Mouse (Mus musculus) kidney, embryonic 14.5 days (tissue): ENCODE data around the gene Arhgap21. TPM values are rescaled to one million over a fixed set of nuclear protein-coding genes. Genes with fewer than 3 reads are reported as not detected.

Experiments
- ATAC-seq: fragments of 200-750 bp; cut with Nextera tagmentation; 2 replicates; pipeline ENCODE4 v1.8.0; 2017; ENCODE audit warnings: moderate number of reproducible peaks, mild to moderate bottlenecking, moderate TSS enrichment, moderate library complexity; ENCODE audit not compliant: low FRiP score, low TSS enrichment
- H3K27ac ChIP-seq: fragments of 300-500 bp; sonication (generic); 2 replicates; pipeline ENCODE4 v1.5.1; 2014; ENCODE audit warnings: low read depth, mild to moderate bottlenecking, low read length, moderate library complexity, mixed read lengths
- H3K27me3 ChIP-seq: fragments of 300-500 bp; sonication (generic); 2 replicates; pipeline ENCODE4 v1.6.1; 2014; ENCODE audit warnings: mild to moderate bottlenecking, low read length; ENCODE audit not compliant: control insufficient read depth, insufficient read depth
- H3K36me3 ChIP-seq: fragments of 300-500 bp; sonication (generic); 2 replicates; pipeline ENCODE4 v1.6.1; 2014; ENCODE audit warnings: low read length, mixed read lengths; ENCODE audit not compliant: control insufficient read depth, insufficient read depth
- H3K4me1 ChIP-seq: fragments of 300-500 bp; sonication (generic); 2 replicates; pipeline ENCODE4 v1.6.1; 2014; ENCODE audit warnings: low read length, mixed read lengths; ENCODE audit not compliant: control insufficient read depth, insufficient read depth
- H3K4me2 ChIP-seq: fragments of 300-500 bp; sonication (generic); replicated peaks from 2 replicates; pipeline ENCODE4 v1.6.1; 2014; ENCODE audit warnings: low read depth, mild to moderate bottlenecking, low read length
- H3K4me3 ChIP-seq: fragments of 300-500 bp; sonication (generic); 2 replicates; pipeline ENCODE4 v1.5.1; 2014; ENCODE audit warnings: mild to moderate bottlenecking, low read length
- H3K9ac ChIP-seq: fragments of 300-500 bp; sonication (generic); 2 replicates; pipeline ENCODE4 v1.6.1; 2014; ENCODE audit warnings: low read depth, mild to moderate bottlenecking, low read length, moderate library complexity
- H3K9me3 ChIP-seq: fragments of 300-500 bp; sonication (generic); 2 replicates; pipeline ENCODE4 v1.6.1; 2016; ENCODE audit warnings: low read length; ENCODE audit not compliant: control insufficient read depth
- WGBS: fragments of 180-500 bp; shearing (Covaris S2); extraction: QIAGEN DNeasy Blood & Tissue Kit; methylation state at CpG from one replicate; pipeline ENCODE4 v1.1.7; 2014; 5-methylcytosine and 5-hydroxymethylcytosine counted together
- polyA plus RNA-seq: library from polyadenylated mRNA; unstranded; fragments of >200 nt; fragmentation: Nextera tagmentation; extraction: Ambion mirVana; gene quantifications from 2 replicates; pipeline ENCODE4 v1.2.1, GENCODE M21; 2014

Arhgap21 gene
- polyA plus RNA-seq, 1 experiment from 2014 or later = 15.9 TPM

DNA sequence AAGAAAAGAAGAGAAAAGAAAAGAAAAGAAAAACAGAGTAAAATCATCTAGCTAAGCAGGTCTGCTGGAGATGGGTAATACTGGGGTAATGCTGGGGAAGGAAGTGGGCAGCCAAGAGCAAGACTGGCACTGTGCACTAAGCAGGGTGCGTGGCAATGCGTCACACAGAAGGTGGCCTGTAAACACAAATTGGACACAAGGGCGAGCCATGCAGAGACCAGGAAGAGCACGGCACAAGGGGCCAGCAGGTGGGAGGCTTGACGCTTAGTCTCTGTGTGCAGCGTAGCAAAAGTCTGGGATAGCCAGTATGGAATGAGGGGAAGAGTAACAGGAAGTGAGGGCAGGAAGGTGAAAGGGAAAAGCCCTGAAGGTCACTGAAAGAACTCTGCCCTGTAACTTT is 6.9 kb downstream of the Arhgap21 start:
- Histone ChIP-seq H3K4me1 (peaks cover 21% of the 10 kb centered on the region), H3K9me3 (no peaks in the 10 kb centered on the region), H3K4me3 (no peak overlapping the region), H3K9ac (no peak overlapping the region), H3K27me3 (no peaks in the 10 kb centered on the region), H3K27ac (no peak overlapping the region), H3K4me2 (no peak overlapping the region), H3K36me3 (no peaks in the 10 kb centered on the region)
- ATAC-seq = no peak
- 57% methylated on average over 6 of the region's 6 CpGs for WGBS

- Histone ChIP-seq H3K27ac (no peak overlapping the region), H3K27me3 (no peaks in the 10 kb centered on the region), H3K4me1 (peaks cover 17% of the 10 kb centered on the region), H3K9me3 (no peaks in the 10 kb centered on the region), H3K4me3 (no peak overlapping the region), H3K4me2 (no peak overlapping the region), H3K36me3 (no peaks in the 10 kb centered on the region), H3K9ac (no peak overlapping the region)
- WGBS = 74% methylated on average over 8 of the region's 8 CpGs
- no peak for ATAC-seq
These were observed 7.4 kb downstream of the Arhgap21 start for GRCm38 (mm10) chr2:20961295-20961694.

DNA sequence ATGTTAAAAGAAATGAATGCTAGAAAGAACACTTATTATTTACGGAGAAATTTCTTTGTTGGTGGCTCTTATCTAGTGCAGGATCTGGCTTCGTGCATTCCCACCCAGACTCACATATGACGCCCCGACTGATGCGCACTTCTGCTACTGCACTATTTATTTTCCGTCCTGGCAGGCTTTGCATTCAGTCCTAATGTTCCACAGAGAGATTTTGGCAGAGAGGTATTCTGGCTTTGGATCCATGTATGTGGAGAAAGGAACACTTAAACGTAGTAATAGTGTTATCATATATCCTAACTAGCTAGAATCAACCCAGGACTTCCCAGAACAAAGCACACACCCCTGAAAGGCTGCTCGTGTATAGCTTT is 8.0 kb downstream of the Arhgap21 start:
- 86% methylated on average over 8 of the region's 8 CpGs for WGBS

GRCm38 (mm10) chr2:20959906-20960667 is 8.6 kb downstream of the Arhgap21 start:
- no peaks in the 10 kb centered on the region for H3K27me3 ChIP-seq
- no peak overlapping the region for H3K4me2 ChIP-seq
- H3K36me3 ChIP-seq = no peaks in the 10 kb centered on the region
- no peaks in the 10 kb centered on the region for H3K9me3 ChIP-seq
- no peak overlapping the region for H3K9ac ChIP-seq
- H3K27ac ChIP-seq = no peak overlapping the region
- no peak overlapping the region for H3K4me3 ChIP-seq
- H3K4me1 ChIP-seq = peaks cover 8% of the 10 kb centered on the region; the same call in 1 of the 2 replicates
- no peak for ATAC-seq
- 85% methylated on average over 9 of the region's 9 CpGs for WGBS

More for the DNA sequence above, 8.0 kb downstream of the Arhgap21 start:
- H3K9ac ChIP-seq = no peak overlapping the region
- no peak overlapping the region for H3K4me3 ChIP-seq
- no peaks in the 10 kb centered on the region for H3K9me3 ChIP-seq
- H3K4me1 ChIP-seq = peaks cover 11% of the 10 kb centered on the region
- no peak overlapping the region for H3K4me2 ChIP-seq
- no peaks in the 10 kb centered on the region for H3K27me3 ChIP-seq
- no peak for ATAC-seq
- no peaks in the 10 kb centered on the region for H3K36me3 ChIP-seq
- no peak overlapping the region for H3K27ac ChIP-seq

GRCm38 (mm10) chr2:20959045-20959444 is 9.6 kb downstream of the Arhgap21 start:
- Histone ChIP-seq H3K9ac (no peak overlapping the region), H3K36me3 (no peaks in the 10 kb centered on the region), H3K9me3 (no peaks in the 10 kb centered on the region), H3K4me2 (no peak overlapping the region), H3K4me1 (peaks cover 8% of the 10 kb centered on the region; the same call in 1 of the 2 replicates), H3K27me3 (no peaks in the 10 kb centered on the region), H3K27ac (no peak overlapping the region), H3K4me3 (no peak overlapping the region)
- WGBS = 64% methylated on average over 2 of the region's 2 CpGs
- no peak for ATAC-seq

- Histone ChIP-seq H3K36me3 (no peaks in the 10 kb centered on the region), H3K4me1 (peaks cover 8% of the 10 kb centered on the region; the same call in 1 of the 2 replicates), H3K27ac (no peak overlapping the region), H3K27me3 (no peaks in the 10 kb centered on the region), H3K9ac (no peak overlapping the region), H3K4me2 (no peak overlapping the region), H3K9me3 (no peaks in the 10 kb centered on the region), H3K4me3 (no peak overlapping the region)
- WGBS = 80% methylated on average over 1 of the region's 1 CpGs
- 0 out of 2 replicates have a peak, but pooled peaks have one; percentile 9 for ATAC-seq
These were observed 10.7 kb downstream of the Arhgap21 start for GRCm38 (mm10) chr2:20957995-20958394.

GRCm38 (mm10) chr2:20956716-20957115 is 12.0 kb downstream of the Arhgap21 start:
- H3K9ac ChIP-seq = no peak overlapping the region
- no peaks in the 10 kb centered on the region for H3K36me3 ChIP-seq
- WGBS = 70% methylated on average over 5 of the region's 5 CpGs
- H3K9me3 ChIP-seq = no peaks in the 10 kb centered on the region
- H3K4me2 ChIP-seq = no peak overlapping the region
- H3K4me3 ChIP-seq = no peak overlapping the region
- H3K27ac ChIP-seq = no peak overlapping the region
- no peaks in the 10 kb centered on the region for H3K27me3 ChIP-seq
- no peaks in the 10 kb centered on the region; the same call in 1 of the 2 replicates for H3K4me1 ChIP-seq
- no peak for ATAC-seq

DNA sequence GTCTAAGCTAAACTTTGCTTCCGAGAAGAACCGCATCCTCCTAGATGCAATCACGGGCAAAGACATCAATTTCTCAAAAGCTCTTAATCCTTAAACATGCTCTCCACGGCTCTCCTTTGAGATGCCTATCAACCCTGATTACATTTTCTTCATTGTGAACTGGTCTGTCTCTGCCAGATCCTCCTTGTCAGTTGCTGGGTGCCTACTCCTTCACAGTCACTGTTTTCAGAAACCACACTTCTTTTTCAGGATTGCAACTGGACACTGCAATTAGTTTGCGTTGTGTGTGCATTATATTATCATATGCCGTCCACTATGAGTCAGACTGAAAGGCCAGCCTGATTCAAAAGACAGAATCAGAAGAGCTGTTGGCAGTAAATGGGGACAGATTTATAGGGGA is 12.7 kb downstream of the Arhgap21 start:
- no peak for ATAC-seq
- no peak overlapping the region for H3K9ac ChIP-seq
- H3K4me3 ChIP-seq = no peak overlapping the region
- H3K9me3 ChIP-seq = no peaks in the 10 kb centered on the region
- no peaks in the 10 kb centered on the region for H3K4me1 ChIP-seq
- no peak overlapping the region for H3K4me2 ChIP-seq
- WGBS = 67% methylated on average over 6 of the region's 6 CpGs
- no peaks in the 10 kb centered on the region for H3K36me3 ChIP-seq
- no peak overlapping the region for H3K27ac ChIP-seq
- H3K27me3 ChIP-seq = no peaks in the 10 kb centered on the region

- no peaks in the 10 kb centered on the region for H3K9me3 ChIP-seq
- no peak for ATAC-seq
- H3K27ac ChIP-seq = no peak overlapping the region
- 81% methylated on average over 8 of the region's 8 CpGs for WGBS
- no peak overlapping the region for H3K9ac ChIP-seq
- H3K4me3 ChIP-seq = no peak overlapping the region
- H3K4me2 ChIP-seq = no peak overlapping the region
- no peaks in the 10 kb centered on the region for H3K27me3 ChIP-seq
- H3K36me3 ChIP-seq = no peaks in the 10 kb centered on the region
- H3K4me1 ChIP-seq = no peaks in the 10 kb centered on the region
These were observed 13.3 kb downstream of the Arhgap21 start for GRCm38 (mm10) chr2:20955376-20955775.
